Mouse (Mus musculus) hindbrain, embryonic 15.5 days (tissue): ENCODE data around the gene Tmem100. TPM values are rescaled to one million over a fixed set of nuclear protein-coding genes. Genes with fewer than 3 reads are reported as not detected.

Experiments
- ATAC-seq: fragments of 200-750 bp; cut with Nextera tagmentation; 2 replicates; pipeline ENCODE4 v1.8.0; 2017; ENCODE audit warnings: low read depth, moderate number of reproducible peaks, moderate TSS enrichment; ENCODE audit not compliant: low FRiP score
- H3K27ac ChIP-seq: fragments of 300-500 bp; sonication (generic); replicated peaks from 2 replicates; pipeline ENCODE4 v1.5.1; 2015; ENCODE audit warnings: mild to moderate bottlenecking, inconsistent platforms
- H3K27me3 ChIP-seq: fragments of 300-500 bp; sonication (generic); 2 replicates; pipeline ENCODE4 v1.6.1; 2015; ENCODE audit warnings: control low read depth, inconsistent platforms
- H3K36me3 ChIP-seq: fragments of 300-500 bp; sonication (generic); 2 replicates; pipeline ENCODE4 v1.6.1; 2015; ENCODE audit warnings: control low read depth, inconsistent platforms
- H3K4me1 ChIP-seq: fragments of 300-500 bp; sonication (generic); replicated peaks from 2 replicates; pipeline ENCODE4 v1.6.1; 2015; ENCODE audit warnings: control low read depth, inconsistent platforms
- H3K4me2 ChIP-seq: fragments of 300-500 bp; sonication (generic); 2 replicates; pipeline ENCODE4 v1.6.1; 2015; ENCODE audit warnings: moderate library complexity, mild to moderate bottlenecking, inconsistent platforms
- H3K4me3 ChIP-seq: fragments of 300-500 bp; sonication (generic); 2 replicates; pipeline ENCODE4 v1.5.1; 2015; ENCODE audit warnings: mild to moderate bottlenecking, inconsistent platforms
- H3K9ac ChIP-seq: fragments of 300-500 bp; sonication (generic); 2 replicates; pipeline ENCODE4 v1.6.1; 2015; ENCODE audit warnings: inconsistent platforms
- H3K9me3 ChIP-seq: fragments of 300-500 bp; sonication (generic); 2 replicates; pipeline ENCODE4 v1.6.1; 2016; ENCODE audit warnings: control low read depth, inconsistent platforms
- WGBS: fragments of 180-500 bp; shearing (Covaris S2); methylation state at CpG from one replicate; pipeline ENCODE4 v1.1.7; 2015; 5-methylcytosine and 5-hydroxymethylcytosine counted together
- polyA plus RNA-seq: library from polyadenylated mRNA; unstranded; fragments of >200 nt; fragmentation: Nextera tagmentation; extraction: Ambion mirVana; gene quantifications from 2 replicates; pipeline ENCODE4 v1.2.1, GENCODE M21; 2015

Gene Tmem100
- polyA plus RNA-seq, 1 experiment from 2014 or later: 12.4 TPM

DNA sequence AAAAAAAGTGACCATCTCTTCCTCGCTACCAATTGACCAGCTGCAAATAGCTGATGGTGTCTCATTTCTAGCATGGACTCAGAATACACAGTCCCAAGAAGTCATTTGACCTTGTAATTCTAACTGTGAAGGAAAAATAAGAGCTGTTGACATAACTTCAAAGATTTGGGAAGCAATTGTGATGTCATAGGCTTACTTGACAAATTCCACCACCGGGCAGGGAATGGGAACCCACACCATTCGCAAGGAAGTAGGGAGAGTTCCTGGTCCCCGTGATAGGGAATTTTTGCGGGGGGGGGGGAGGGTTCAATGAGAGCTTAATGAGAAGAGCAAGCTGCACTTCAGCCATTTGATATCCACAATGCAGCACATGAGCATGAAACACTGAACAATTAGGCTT is 43.1 kb downstream of the Tmem100 start:
- Histone ChIP-seq H3K4me1 (no peaks in the 10 kb centered on the region), H3K9me3 (no peaks in the 10 kb centered on the region), H3K36me3 (no peaks in the 10 kb centered on the region), H3K4me2 (no peak overlapping the region), H3K4me3 (no peak overlapping the region), H3K9ac (no peak overlapping the region), H3K27ac (no peak overlapping the region), H3K27me3 (no peaks in the 10 kb centered on the region)
- 72% methylated on average over 5 of the region's 5 CpGs for WGBS
- ATAC-seq: no peak

GRCm38 (mm10) chr11:90076666-90077065 is 46.5 kb downstream of the Tmem100 start:
- H3K9me3 ChIP-seq: no peaks in the 10 kb centered on the region
- H3K27me3 ChIP-seq: no peaks in the 10 kb centered on the region
- no peaks in the 10 kb centered on the region for H3K4me1 ChIP-seq
- no peak overlapping the region for H3K9ac ChIP-seq
- 86% methylated on average over 3 of the region's 3 CpGs for WGBS
- no peaks in the 10 kb centered on the region for H3K36me3 ChIP-seq
- no peak overlapping the region for H3K4me3 ChIP-seq
- H3K27ac ChIP-seq: no peak overlapping the region
- ATAC-seq: no peak
- no peak overlapping the region for H3K4me2 ChIP-seq

DNA sequence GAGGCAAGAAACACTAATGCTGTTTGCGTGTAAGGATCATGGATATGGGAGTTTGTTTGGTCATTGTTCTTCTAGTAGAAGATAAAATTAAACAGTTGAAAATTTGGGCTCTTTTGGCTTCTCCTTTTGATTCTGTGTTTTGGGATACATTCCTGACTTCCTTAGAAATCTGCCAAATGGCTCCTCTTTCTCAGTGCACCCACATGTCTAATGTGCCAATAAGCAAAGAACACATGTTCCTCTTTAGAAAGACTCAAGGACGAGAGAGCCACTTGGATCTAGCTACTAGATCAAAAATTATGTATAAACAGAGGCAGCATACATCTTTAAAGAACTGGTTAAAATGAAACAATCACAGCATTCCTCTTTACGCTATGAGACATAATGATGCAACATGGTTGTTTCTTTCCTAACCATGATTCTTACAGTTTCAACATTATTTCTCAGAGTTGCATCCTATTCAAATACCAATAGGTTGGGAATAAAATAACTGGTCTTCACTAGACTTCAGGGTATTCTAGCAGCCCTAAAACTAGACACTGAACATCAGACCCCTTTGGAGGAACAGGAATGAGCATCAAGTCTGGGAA is 50.6 kb downstream of the Tmem100 start:
- Histone ChIP-seq H3K27ac (no peak overlapping the region), H3K9ac (no peak overlapping the region), H3K36me3 (no peaks in the 10 kb centered on the region), H3K27me3 (no peaks in the 10 kb centered on the region), H3K4me1 (no peaks in the 10 kb centered on the region), H3K9me3 (no peaks in the 10 kb centered on the region), H3K4me3 (no peak overlapping the region), H3K4me2 (no peak overlapping the region)
- WGBS: 89% methylated on average over 3 of the region's 3 CpGs
- no peak for ATAC-seq

DNA sequence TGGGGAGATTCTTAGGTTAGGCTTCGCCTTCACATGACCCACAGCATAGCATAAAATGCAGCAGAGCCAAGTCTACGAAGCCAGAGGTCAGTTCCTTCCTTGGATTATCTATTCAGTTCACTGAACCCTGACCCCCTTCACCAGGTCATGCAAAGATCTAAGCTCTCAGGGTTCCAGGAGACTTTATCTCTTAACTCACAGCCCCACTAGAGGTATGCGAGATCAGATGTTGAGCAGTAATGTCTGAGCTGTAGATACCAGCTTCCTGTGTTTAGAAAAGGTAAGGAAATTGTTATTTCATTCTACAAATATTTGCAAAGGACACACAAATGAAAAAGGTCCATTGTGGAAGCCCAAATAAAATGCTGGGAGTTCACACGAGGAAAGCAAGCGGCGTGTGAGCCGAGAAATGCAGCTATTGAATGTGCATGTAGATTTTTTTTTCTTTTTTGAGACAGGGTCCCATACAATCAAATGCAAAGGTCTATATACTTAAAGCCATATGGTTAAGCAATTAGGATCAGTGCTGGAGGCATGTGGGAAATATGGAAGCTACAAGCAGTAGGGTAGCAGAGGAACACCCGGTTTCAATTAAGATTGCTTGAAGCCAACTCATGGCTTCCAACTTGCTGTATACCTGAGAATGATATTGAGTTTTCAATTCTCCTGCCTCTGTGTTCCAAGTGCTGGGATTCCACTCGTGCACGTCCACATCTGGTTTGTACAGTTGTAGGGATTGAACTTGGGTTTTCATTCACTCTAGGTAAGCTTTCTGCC is 51.9 kb downstream of the Tmem100 start:
- ATAC-seq: no peak
- H3K4me2 ChIP-seq: no peak overlapping the region
- H3K36me3 ChIP-seq: no peaks in the 10 kb centered on the region
- no peak overlapping the region for H3K9ac ChIP-seq
- H3K27ac ChIP-seq: no peak overlapping the region
- no peak overlapping the region for H3K4me3 ChIP-seq
- WGBS: 86% methylated on average over 10 of the region's 10 CpGs
- no peaks in the 10 kb centered on the region for H3K27me3 ChIP-seq
- no peaks in the 10 kb centered on the region for H3K9me3 ChIP-seq
- H3K4me1 ChIP-seq: no peaks in the 10 kb centered on the region

- H3K27ac ChIP-seq: no peak overlapping the region
- no peak for ATAC-seq
- no peaks in the 10 kb centered on the region for H3K4me1 ChIP-seq
- H3K9ac ChIP-seq: no peak overlapping the region
- H3K4me2 ChIP-seq: no peak overlapping the region
- no peaks in the 10 kb centered on the region for H3K36me3 ChIP-seq
- no peaks in the 10 kb centered on the region for H3K27me3 ChIP-seq
- H3K4me3 ChIP-seq: no peak overlapping the region
- WGBS: 70% methylated on average over 3 of the region's 3 CpGs
- no peaks in the 10 kb centered on the region for H3K9me3 ChIP-seq
Measured at GRCm38 (mm10) chr11:90083042-90083441, 52.9 kb downstream of the Tmem100 start.

GRCm38 (mm10) chr11:90084166-90084565 is 54.0 kb downstream of the Tmem100 start:
- H3K9me3 ChIP-seq: no peaks in the 10 kb centered on the region
- no peaks in the 10 kb centered on the region for H3K27me3 ChIP-seq
- no peaks in the 10 kb centered on the region for H3K4me1 ChIP-seq
- no peak overlapping the region for H3K4me3 ChIP-seq
- H3K9ac ChIP-seq: no peak overlapping the region
- WGBS: 49% methylated on average over 5 of the region's 5 CpGs
- H3K27ac ChIP-seq: no peak overlapping the region
- no peak for ATAC-seq
- no peak overlapping the region for H3K4me2 ChIP-seq
- no peaks in the 10 kb centered on the region for H3K36me3 ChIP-seq

Other genes starting within 250 kb of the Tmem100 start
- gene Pctp, start 27.5 kb upstream of the Tmem100 start, polyA plus RNA-seq: 1.5 and 1.6 TPM in 2 replicates
- gene Gm45716, start 157.3 kb downstream of the Tmem100 start, polyA plus RNA-seq: 20.1 and 22.0 TPM in 2 replicates
- gene Mmd, start 219.1 kb downstream of the Tmem100 start, polyA plus RNA-seq: 110 and 124 TPM in 2 replicates